Mouse (Mus musculus): Measurements from ENCODE around the gene Cbx4. TPM values are rescaled to one million over a fixed set of nuclear protein-coding genes. Genes with fewer than 3 reads are reported as not detected.

Cbx4 gene
- total RNA-seq, 2 experiments from 2014 or later: 53.7 to 60.4 TPM

DNA sequence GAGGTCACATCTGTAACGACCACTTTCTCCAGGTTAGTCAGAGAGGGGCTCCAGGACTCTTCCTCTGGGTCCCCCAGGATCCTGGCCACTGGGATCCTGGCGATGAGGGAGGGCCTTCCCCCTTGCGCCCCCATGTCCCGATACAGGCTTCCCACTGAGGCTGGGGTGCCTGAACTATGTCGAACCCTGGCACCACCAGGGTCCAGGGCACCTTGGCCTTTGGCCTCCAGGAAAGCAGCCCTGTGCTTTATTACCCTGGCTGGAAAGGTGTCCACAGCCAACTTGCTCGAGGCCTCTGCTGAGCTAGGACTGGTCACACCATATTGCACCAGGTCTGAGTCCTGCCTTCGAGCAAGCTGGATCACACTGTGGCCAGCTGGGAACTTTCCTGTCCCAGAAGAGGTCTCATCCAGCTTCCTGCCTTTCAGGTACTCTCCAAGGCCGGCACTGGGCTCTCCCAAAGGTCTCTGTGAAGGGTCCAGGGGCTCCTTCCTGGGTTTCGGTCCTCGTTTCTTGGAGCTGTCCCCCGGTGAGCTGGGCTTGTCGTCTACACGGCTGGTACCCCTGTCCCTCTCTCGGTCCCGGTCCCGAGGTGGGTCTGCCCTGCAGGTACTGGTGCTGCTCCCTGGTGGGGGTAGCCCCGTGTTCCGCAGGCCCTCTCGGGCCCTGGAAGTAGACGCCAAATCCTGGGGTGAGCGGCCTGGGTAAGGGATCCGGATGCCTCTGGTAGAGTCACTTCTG lies 47.1 kb downstream of the Cbx4 start:
- no peak overlapping the region for H3K4me3 ChIP-seq
- H3K27ac ChIP-seq: no peak overlapping the region
- TF ChIP-seq CTCF (conservative IDR thresholded peaks at IDR 0.05): no peak
- DNase-seq (ENCODE audit: low spot score in 2 of 2): no peak

DNA sequence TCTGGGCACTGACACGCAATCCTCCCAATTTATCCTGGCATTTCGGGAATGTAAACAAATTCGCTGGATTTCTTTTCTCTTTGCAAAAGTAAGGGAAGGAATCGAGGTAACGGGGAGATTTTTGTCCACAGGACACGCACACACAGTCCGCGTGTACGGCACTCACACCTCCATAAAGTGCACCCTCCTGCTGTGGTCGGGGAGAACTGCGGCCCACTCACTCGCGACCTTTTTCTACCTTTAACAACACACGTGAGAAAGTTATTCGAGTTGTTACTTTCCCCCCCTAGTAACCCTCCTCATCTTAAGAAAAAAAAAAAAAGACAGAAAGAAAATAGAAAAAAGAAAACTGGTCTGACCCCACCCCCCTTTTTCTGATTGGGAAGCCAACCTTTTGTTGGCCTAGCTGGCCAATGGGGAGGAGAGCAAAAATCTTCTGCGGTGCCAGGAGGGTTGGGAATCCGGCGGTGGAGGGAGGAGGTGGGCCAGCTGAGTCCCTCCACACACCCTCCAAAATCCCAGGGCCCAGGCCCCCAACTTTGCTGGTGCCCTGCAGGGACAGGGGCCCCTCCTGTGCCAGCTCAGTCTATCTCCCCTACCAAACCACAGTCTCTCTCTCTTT lies 48.1 kb downstream of the Cbx4 start:
- H3K4me3 ChIP-seq: no peak overlapping the region; the same call in 1 of the 2 replicates
- no peak for TF ChIP-seq CTCF (conservative IDR thresholded peaks at IDR 0.05)
- no peak for DNase-seq (ENCODE audit: low spot score in 2 of 2)

DNA sequence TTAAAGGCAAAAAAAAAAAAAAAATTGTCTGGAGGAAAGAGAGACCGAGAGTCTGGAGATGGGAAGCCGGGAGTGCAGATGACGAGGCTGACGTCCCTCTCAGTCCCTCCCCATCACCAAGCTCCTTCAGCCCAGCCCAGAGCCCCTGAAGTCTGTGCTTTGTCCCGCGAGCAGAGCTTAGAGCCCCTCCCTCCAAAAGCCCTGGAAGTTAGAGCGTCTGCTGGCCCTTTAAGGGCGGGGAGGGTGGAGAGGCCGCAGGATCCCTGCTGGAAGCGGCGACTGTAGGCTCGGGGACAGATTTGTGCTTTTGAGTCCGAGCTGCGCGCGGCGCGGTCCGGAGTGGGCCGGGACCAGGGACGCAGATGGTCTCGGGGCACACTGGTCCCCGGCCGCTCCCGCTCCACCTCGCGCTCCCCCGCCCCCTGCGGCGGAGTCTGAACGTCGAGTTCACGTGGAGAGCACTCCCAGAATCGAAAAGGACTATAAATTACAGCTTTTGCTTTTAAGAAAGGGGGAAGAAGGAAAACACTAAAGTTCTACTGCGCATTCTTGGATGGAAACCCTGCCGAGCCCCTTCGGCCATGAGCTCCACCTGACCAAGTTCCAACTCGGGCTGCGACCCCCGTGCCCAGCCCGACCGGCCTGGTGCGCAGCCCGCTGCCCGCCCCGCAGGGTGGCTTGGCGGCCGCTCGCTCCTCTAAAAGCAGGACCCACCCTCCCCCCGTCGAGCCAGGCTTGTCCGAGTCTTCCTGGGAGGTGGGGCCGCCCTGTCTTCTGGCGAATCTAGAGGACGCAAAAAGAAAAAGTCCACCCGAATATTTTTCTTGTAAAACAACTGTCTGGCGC lies 48.9 kb downstream of the Cbx4 start:
- no peak for TF ChIP-seq CTCF (conservative IDR thresholded peaks at IDR 0.05)
- H3K27ac ChIP-seq: no peak overlapping the region
- no peak for DNase-seq (ENCODE audit: low spot score in 2 of 2)
- peak overlapping the region; percentile 56 for H3K4me3 ChIP-seq

More for the DNA sequence above, 48.1 kb downstream of the Cbx4 start:
- no peak overlapping the region for H3K27ac ChIP-seq

- H3K27ac ChIP-seq: no peak overlapping the region
- H3K4me3 ChIP-seq: no peak overlapping the region
- no peak for DNase-seq (ENCODE audit: low spot score in 2 of 2)
- TF ChIP-seq CTCF (conservative IDR thresholded peaks at IDR 0.05): no peak
Measured at GRCm38 (mm10) chr11:119036447-119036846, 49.6 kb downstream of the Cbx4 start.

GRCm38 (mm10) chr11:119035686-119036165 lies 50.3 kb downstream of the Cbx4 start:
- Histone ChIP-seq H3K27ac (no peak overlapping the region), H3K4me3 (peak overlapping the region; percentile 36)
- no peak for DNase-seq (ENCODE audit: low spot score in 2 of 2)
- no peak for TF ChIP-seq CTCF (conservative IDR thresholded peaks at IDR 0.05)

DNA sequence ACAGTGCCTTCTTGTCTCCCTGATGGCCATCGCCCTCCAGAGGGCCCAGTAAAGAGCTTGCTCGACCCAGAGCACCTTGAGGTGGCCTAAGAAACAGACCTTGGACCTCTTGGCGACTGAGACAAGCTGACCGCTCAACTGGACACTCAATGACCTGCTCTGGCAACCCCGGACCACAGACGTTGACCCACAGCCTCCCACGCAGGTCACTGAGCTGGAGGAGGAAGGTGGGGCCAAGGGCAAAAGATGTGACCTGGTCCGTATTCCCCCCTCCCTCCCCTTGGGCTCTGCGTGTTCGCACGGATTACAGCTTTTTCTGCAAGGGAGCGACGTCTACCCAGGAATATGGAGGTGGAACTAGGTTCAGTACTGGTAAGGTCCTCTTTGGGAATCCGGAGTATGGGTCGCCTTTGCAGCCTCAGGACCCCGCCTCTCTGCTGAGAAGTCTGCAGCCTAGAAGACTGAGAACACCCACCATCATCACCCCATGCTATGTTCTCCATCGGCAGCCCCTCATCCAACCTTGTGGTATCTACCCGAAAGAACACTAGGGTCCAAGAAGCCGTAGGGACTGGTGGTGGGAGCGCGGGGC lies 50.8 kb downstream of the Cbx4 start:
- Histone ChIP-seq H3K4me3 (peak overlapping the region; percentile 36), H3K27ac (no peak overlapping the region)
- TF ChIP-seq CTCF (conservative IDR thresholded peaks at IDR 0.05): no peak
- DNase-seq (ENCODE audit: low spot score in 2 of 2): no peak

DNA sequence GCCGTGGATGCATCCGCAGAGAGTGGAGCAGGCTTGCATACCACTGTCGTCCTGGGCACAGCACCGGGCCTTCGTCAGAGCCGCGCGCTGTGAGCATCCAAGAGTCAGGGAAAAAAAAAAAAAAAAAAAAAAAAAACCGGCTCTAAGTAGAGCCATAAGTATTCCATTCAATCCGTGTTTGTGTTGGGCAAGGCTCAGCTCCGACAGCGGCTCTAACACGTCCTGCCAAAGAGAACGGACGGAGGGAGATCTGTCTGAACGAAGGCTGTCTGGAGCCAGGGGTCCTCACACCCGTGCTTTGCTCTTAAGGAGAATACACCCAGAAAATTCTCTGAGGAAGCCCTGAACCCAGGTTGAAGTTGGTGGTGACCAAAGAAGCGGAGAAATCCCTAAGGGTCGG lies 51.4 kb downstream of the Cbx4 start:
- no peak overlapping the region for H3K27ac ChIP-seq
- peak overlapping the region; percentile 29 for H3K4me3 ChIP-seq
- DNase-seq (ENCODE audit: low spot score in 2 of 2): no peak
- TF ChIP-seq CTCF (conservative IDR thresholded peaks at IDR 0.05): no peak

- peak overlapping the region; percentile 29 for H3K4me3 ChIP-seq
- no peak overlapping the region for H3K27ac ChIP-seq
- peak in 1 of 2 experiments; percentile 81 for DNase-seq (ENCODE audit: low spot score in 2 of 2)
- peak; percentile 97 for TF ChIP-seq CTCF (conservative IDR thresholded peaks at IDR 0.05)
Measured at GRCm38 (mm10) chr11:119033874-119034558, 52.0 kb downstream of the Cbx4 start.

Other genes with a start within 250 kb of the Cbx4 start
- gene Rbfox3, start 174.6 kb downstream of the Cbx4 start, total RNA-seq (2021): 100 to 1,000 TPM; 276 to 303 TPM
- gene Enpp7, start 98.0 kb downstream of the Cbx4 start, total RNA-seq (2021): not detected
- 1 to 10 TPM; 2.9 to 3.1 TPM for gene Cbx2, start 63.3 kb downstream of the Cbx4 start, total RNA-seq (2021)
- 10 to 100 TPM; 10.2 to 11.3 TPM for gene Cbx8, start 45.3 kb downstream of the Cbx4 start, total RNA-seq (2021)
- gene Tbc1d16, start 142.3 kb upstream of the Cbx4 start, total RNA-seq (2021): 10 to 100 TPM; 44.0 to 44.1 TPM
- gene Ccdc40, start 142.4 kb upstream of the Cbx4 start, total RNA-seq (2021): 1 to 10 TPM; 2.8 to 4.1 TPM
- gene Gaa, start 181.7 kb upstream of the Cbx4 start, total RNA-seq (2021): 100 to 1,000 TPM; 323 to 324 TPM
- gene Eif4a3, start 213.9 kb upstream of the Cbx4 start, total RNA-seq (2021): 10 to 100 TPM; 90.8 to 92.2 TPM
- gene Card14, start 221.5 kb upstream of the Cbx4 start, total RNA-seq (2021): 1 to 10 TPM in 1 of 2 experiments, under 1 TPM in 1; 0.77 to 1.0 TPM

All from layer of hippocampus, adult 2 months (tissue).